Mouse (Mus musculus): ENCODE results near the gene Ado. TPM values are rescaled to one million over a fixed set of nuclear protein-coding genes. Genes with fewer than 3 reads are reported as not detected.

Gene Ado
- polyA plus RNA-seq (2015; fragmentation: Nextera tagmentation; extraction: Ambion mirVana) = 72.3 and 82.0 TPM in 2 replicates

DNA sequence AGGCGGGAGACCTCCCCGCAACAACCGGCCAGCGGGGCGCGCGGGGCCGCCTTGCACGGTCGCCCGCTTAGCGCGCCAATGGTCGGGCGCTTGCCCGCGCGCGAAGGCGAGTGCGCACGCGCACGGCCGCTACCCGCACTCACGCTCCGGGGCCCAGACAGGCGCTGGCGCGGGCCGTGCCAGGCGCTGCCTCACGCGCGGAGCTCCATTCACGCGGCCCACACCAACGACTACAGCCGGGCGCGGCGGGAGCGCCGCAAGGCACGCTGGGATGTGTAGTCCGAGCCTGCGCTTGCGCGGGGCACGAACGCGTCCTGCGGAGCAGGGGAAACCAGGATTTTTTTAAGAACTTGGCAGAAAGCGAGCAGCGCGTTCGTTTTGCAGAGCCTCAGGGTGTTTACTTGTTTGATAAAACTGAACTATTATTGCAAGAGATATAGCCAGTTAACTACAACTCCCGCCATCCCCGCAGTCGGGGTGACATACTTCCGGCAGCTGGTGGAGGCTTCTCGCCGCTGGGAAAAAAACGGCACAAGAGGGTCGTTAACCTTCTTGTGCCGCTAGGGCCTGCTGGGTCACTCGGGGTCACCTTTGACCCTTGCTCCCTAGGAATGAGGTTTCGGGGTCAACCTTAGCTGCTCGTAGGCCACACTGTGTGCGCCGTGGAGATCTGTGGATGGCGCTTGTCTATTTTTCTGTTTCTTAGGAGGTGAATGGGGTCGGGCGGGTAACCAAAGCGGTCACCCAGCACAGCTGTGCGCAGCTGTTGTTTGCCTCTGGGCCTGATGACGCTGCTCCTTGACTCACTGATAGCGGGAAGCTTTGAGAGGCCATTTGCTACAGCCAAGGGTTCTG lies at the start of gene Ado:
TSS of gene Ado (minus strand) at position 79 of the 855 bp plus-strand sequence.
- Histone ChIP-seq H3K36me3 (0 out of 2 replicates have a peak, but pooled peaks cover 6% of the 10 kb centered on the region), H3K4me1 (peaks cover 32% of the 10 kb centered on the region), H3K27me3 (no peaks in the 10 kb centered on the region), H3K4me3 (peak within 1 kb of the TSS; percentile 89), H3K27ac (peak within 1 kb of the TSS; percentile 96), H3K4me2 (peak within 1 kb of the TSS; percentile 98), H3K9ac (peak within 1 kb of the TSS; percentile 92), H3K9me3 (no peaks in the 10 kb centered on the region)
- ATAC-seq (ENCODE audit: insufficient number of reproducible peaks, insufficient read depth, low FRiP score, low TSS enrichment, low read depth) = peak; percentile 94
- WGBS = under 1% methylated on average over 79 of the region's 79 CpGs

DNA sequence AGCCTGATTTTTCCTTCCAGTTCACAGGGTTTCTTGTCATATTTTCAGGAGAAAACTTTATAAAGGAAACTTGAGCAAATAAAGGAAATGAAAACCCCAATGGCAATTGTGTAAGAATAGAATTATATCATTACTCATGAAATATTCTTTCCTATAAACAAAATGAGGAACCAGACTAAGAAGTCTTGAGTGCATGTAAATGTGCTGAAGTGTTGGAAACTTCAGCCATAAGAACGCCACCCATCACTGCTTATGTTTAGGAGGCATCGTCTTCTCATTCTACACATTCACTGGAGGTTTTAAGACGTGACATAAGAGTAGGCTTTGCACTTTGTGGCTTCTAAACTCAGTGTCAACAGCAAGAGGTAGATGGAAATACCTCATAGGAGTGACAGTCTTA lies 46.5 kb upstream of the Ado start:
- Histone ChIP-seq H3K36me3 (no peaks in the 10 kb centered on the region), H3K4me3 (no peak overlapping the region), H3K4me1 (no peaks in the 10 kb centered on the region), H3K4me2 (no peak overlapping the region), H3K9me3 (no peaks in the 10 kb centered on the region), H3K27ac (no peak overlapping the region), H3K9ac (no peak overlapping the region), H3K27me3 (no peaks in the 10 kb centered on the region)
- WGBS = 88% methylated on average over 3 of the region's 3 CpGs
- no peak for ATAC-seq (ENCODE audit: insufficient number of reproducible peaks, insufficient read depth, low FRiP score, low TSS enrichment, low read depth)

DNA sequence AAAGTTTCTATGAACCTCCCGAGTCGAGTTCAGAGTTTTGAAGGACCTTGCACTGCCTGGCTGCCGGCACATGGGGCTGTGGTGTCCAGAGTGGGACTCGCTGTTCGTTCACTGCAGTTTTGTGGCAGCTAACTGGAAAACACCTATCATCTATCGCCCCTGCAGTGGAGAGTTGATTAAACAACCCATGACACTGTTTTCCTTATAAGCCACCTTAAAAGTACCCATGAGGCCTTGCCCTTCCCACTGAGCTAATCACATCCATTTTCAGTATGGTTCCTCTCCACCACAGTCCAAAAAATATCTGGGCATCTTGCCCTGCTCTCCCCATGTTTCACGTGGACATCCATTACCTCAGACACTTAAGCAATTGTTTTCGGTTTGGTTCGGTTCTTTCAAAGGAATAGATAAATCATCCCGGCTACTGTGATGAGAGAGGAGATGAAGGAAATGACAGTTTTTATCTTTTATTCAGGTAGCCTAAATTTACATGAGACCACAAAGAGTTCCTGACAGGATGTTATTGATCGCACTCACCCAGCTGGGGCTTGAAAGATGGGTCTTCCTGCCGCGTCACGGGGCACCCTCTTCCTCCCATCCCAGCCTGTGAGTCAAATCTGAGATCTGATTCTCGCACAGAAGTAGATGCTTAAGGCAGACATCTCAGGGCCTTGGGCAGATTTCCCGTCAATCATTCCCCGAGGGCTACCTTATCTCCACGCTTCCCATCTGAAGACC lies 37.3 kb upstream of the Ado start:
- Histone ChIP-seq H3K27me3 (no peaks in the 10 kb centered on the region), H3K27ac (no peak overlapping the region), H3K36me3 (no peaks in the 10 kb centered on the region), H3K9ac (no peak overlapping the region), H3K4me3 (no peak overlapping the region), H3K9me3 (no peaks in the 10 kb centered on the region), H3K4me1 (no peaks in the 10 kb centered on the region), H3K4me2 (no peak overlapping the region)
- no peak for ATAC-seq (ENCODE audit: insufficient number of reproducible peaks, insufficient read depth, low FRiP score, low TSS enrichment, low read depth)
- 88% methylated on average over 18 of the region's 18 CpGs for WGBS

DNA sequence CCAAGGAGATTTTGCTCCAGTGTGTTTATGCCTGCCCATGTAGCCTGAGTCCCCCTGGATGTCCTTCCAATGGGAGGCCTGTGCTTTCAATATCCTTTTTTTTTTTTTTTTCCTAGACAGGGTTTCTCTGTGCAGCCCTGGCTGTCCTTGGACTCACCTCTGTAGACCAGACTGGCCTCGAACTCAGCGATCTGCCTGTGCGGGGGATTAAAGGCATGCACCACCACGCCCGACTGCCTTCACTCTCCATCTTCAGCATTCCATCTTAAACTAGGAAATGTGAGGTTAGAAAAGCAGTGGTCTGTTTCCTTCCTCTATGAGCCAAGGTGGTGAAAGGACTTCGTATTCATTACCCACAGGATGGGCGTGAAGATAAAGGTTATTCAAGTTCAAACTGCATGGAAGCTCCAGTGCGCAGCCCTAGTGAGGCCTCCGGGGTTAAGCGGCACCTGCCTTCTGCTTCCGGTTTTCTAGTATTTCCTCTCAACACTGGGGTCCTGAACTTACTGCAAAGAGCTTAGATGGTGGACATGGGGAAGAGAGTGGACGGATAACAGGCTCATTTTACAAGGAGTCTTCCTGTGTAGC lies 33.0 kb upstream of the Ado start:
- Histone ChIP-seq H3K36me3 (no peaks in the 10 kb centered on the region), H3K9me3 (no peaks in the 10 kb centered on the region), H3K4me2 (no peak overlapping the region), H3K4me1 (no peaks in the 10 kb centered on the region), H3K27me3 (no peaks in the 10 kb centered on the region), H3K9ac (no peak overlapping the region), H3K27ac (no peak overlapping the region), H3K4me3 (no peak overlapping the region)
- ATAC-seq (ENCODE audit: insufficient number of reproducible peaks, insufficient read depth, low FRiP score, low TSS enrichment, low read depth) = no peak
- 83% methylated on average over 12 of the region's 12 CpGs for WGBS

DNA sequence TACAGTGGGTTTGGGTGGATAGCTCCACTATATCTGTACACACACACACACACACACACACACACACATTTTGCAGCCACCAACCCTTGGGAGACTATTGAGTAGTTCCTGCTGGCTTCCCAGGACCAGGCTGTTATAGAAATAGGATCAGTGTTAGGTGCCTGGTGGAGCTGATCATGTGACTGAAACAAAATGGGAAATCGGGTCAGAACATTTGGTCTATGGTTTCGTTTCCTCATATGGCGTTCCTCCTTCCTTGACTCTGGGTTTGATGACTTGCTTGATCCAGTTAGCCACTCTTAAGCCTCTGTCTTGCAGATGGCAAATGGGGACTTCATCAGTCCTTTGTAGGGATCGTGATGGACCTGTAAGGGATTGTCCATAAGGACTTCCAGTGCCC lies 31.1 kb upstream of the Ado start:
- no peaks in the 10 kb centered on the region for H3K9me3 ChIP-seq
- no peak overlapping the region for H3K4me2 ChIP-seq
- no peak for ATAC-seq (ENCODE audit: insufficient number of reproducible peaks, insufficient read depth, low FRiP score, low TSS enrichment, low read depth)
- no peak overlapping the region for H3K27ac ChIP-seq
- H3K4me3 ChIP-seq = no peak overlapping the region
- 91% methylated on average over 4 of the region's 4 CpGs for WGBS
- H3K36me3 ChIP-seq = no peaks in the 10 kb centered on the region
- no peak overlapping the region for H3K9ac ChIP-seq
- no peaks in the 10 kb centered on the region for H3K27me3 ChIP-seq
- H3K4me1 ChIP-seq = no peaks in the 10 kb centered on the region

DNA sequence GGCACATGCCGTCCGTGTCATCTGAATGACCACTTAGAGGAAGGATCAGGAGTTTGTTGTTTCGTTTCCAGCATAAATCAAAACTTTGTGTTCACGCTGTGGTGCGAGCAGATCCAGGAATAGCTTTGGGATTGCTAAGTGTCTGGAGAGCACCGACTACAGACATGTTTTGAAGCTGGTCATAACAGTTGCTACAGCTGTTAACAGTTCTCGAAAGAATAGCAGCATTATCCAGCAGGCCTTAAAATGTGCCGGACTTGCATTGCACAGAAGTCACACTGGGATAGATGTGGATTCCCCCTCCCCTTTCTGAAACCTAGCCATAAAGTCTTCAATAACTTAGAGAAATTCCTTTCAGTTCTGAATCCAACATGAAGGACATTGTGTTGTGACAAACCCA lies 24.6 kb upstream of the Ado start:
- no peak overlapping the region for H3K27ac ChIP-seq
- WGBS = 63% methylated on average over 8 of the region's 8 CpGs

DNA sequence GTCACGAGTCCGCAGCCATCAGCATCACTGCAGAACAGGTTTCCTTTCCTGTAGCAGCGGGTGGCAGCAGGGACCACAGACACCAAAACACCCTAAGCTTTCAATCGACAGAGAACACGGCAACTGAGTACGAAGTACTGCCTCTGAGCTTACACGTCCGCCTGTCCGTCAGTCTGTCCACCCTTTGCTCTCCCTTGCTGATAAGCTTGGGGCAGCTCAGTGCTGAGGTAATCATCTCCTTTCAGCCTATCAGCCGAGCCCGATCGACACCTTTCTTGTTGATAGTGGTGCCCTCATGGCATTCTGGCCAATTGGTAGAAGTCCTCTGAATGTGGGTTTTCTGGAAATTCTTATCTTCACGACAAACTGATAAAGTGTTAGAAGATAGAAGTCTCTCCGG lies 22.7 kb upstream of the Ado start:
- WGBS = 90% methylated on average over 14 of the region's 14 CpGs

More for the DNA sequence above, 24.6 kb upstream of the Ado start:
- H3K4me3 ChIP-seq = no peak overlapping the region
- no peaks in the 10 kb centered on the region for H3K9me3 ChIP-seq
- no peak overlapping the region for H3K4me2 ChIP-seq
- H3K9ac ChIP-seq = no peak overlapping the region
- no peak for ATAC-seq (ENCODE audit: insufficient number of reproducible peaks, insufficient read depth, low FRiP score, low TSS enrichment, low read depth)
- H3K27me3 ChIP-seq = no peaks in the 10 kb centered on the region
- H3K4me1 ChIP-seq = 0 out of 2 replicates have a peak, but pooled peaks cover 3% of the 10 kb centered on the region
- no peaks in the 10 kb centered on the region for H3K36me3 ChIP-seq

DNA sequence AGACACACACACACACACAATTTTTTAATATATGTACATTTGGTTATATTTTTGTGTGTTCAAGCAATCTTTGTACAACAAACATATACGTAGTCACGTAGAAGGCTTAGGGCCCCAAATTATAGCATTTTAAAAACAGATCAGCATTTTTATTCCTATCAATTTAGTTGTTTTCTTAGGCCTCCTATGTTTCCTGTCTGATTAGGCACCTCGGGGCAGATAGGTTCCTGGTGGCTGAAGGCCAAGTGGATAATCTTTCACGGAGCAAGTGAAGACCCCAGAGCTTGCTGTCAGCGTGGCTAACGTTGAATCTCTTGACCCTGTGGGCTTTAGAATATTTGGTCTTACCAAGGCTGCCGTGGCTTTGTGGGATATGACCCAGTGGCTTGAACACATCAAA lies 20.8 kb upstream of the Ado start:
- ATAC-seq (ENCODE audit: insufficient number of reproducible peaks, insufficient read depth, low FRiP score, low TSS enrichment, low read depth) = no peak
- Histone ChIP-seq H3K9me3 (no peaks in the 10 kb centered on the region), H3K4me3 (no peak overlapping the region), H3K27me3 (no peaks in the 10 kb centered on the region), H3K4me2 (no peak overlapping the region), H3K4me1 (peaks cover 9% of the 10 kb centered on the region; the same call in 1 of the 2 replicates), H3K27ac (no peak overlapping the region), H3K9ac (no peak overlapping the region), H3K36me3 (no peaks in the 10 kb centered on the region)
- 54% methylated on average over 7 of the region's 7 CpGs for WGBS

More for the DNA sequence above, 22.7 kb upstream of the Ado start:
- Histone ChIP-seq H3K4me2 (no peak overlapping the region), H3K27ac (no peak overlapping the region), H3K27me3 (no peaks in the 10 kb centered on the region), H3K36me3 (no peaks in the 10 kb centered on the region), H3K9ac (no peak overlapping the region), H3K9me3 (no peaks in the 10 kb centered on the region), H3K4me1 (0 out of 2 replicates have a peak, but pooled peaks cover 3% of the 10 kb centered on the region), H3K4me3 (no peak overlapping the region)
- no peak for ATAC-seq (ENCODE audit: insufficient number of reproducible peaks, insufficient read depth, low FRiP score, low TSS enrichment, low read depth)

DNA sequence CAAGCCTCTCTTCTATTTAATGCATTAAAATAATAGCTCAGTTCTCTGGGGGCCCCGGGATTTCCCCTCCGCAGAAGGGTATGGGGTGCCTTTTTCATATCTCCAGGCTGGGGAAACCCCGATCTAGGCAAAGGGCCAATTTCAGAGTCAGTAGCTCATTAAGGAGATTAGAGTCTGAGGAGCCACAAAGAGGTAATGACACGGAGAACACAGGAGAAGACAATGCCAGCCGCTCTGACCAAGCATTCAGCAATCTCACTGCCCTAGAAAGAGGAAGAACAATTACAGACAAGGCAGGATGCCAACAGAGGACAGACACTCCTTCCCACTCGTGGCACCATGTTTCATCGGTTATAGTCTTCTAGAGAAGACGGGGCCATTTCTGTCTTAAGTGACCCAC lies 17.3 kb upstream of the Ado start:
- Histone ChIP-seq H3K27me3 (no peaks in the 10 kb centered on the region; the same call in 1 of the 2 replicates), H3K4me3 (no peak overlapping the region), H3K9me3 (no peaks in the 10 kb centered on the region), H3K9ac (no peak overlapping the region), H3K27ac (no peak overlapping the region), H3K36me3 (no peaks in the 10 kb centered on the region), H3K4me2 (no peak overlapping the region), H3K4me1 (peaks cover 6% of the 10 kb centered on the region; the same call in 1 of the 2 replicates)
- no peak for ATAC-seq (ENCODE audit: insufficient number of reproducible peaks, insufficient read depth, low FRiP score, low TSS enrichment, low read depth)
- WGBS = 64% methylated on average over 8 of the region's 8 CpGs

DNA sequence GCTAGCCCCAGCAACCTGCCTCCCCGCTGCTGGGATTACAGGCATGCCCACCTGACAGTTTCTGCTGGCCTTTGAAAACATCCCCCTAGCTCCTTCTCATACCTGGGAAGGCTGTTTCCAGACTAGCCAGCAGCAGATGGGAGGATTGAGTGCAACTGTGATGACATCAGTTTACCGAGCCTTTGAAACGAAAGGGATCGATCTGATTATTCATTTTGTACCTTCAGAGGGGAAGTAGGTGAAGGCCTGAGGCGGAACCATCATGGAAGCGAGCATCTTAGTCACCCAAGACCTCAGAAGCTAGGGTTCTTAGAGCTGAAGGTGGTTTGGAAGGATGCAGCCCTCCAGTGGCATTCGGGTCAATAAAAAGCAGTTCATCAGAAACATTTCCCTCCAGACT lies 15.8 kb upstream of the Ado start:
- no peaks in the 10 kb centered on the region; the same call in 1 of the 2 replicates for H3K27me3 ChIP-seq
- no peak for ATAC-seq (ENCODE audit: insufficient number of reproducible peaks, insufficient read depth, low FRiP score, low TSS enrichment, low read depth)
- H3K27ac ChIP-seq = no peak overlapping the region
- 90% methylated on average over 7 of the region's 7 CpGs for WGBS
- peaks cover 6% of the 10 kb centered on the region; the same call in 1 of the 2 replicates for H3K4me1 ChIP-seq
- no peaks in the 10 kb centered on the region for H3K36me3 ChIP-seq
- no peak overlapping the region for H3K4me2 ChIP-seq
- no peaks in the 10 kb centered on the region for H3K9me3 ChIP-seq
- H3K9ac ChIP-seq = no peak overlapping the region
- no peak overlapping the region for H3K4me3 ChIP-seq

DNA sequence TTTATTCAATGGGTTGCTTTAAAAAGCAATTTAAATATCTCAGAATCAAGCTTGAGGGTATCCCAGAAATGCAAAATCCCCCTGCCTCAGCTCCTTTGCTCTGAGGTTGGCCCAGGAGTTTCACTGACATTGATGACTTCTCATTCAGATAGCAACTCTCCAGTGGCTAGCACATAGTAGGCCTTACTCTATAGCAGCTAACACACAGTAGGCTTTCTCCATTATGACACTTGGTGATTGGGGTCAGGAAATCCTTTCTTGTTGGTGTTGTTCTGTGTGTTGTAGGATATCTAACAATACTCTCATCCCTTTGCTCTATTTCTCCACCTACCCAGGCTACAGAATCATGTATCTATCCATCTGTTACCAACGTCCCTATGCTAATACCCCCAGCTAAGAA lies 12.4 kb upstream of the Ado start:
- Histone ChIP-seq H3K27me3 (no peaks in the 10 kb centered on the region; the same call in 1 of the 2 replicates), H3K9ac (no peak overlapping the region), H3K4me1 (peaks cover 5% of the 10 kb centered on the region; the same call in 1 of the 2 replicates), H3K4me2 (no peak overlapping the region), H3K36me3 (no peaks in the 10 kb centered on the region), H3K9me3 (no peaks in the 10 kb centered on the region), H3K27ac (no peak overlapping the region), H3K4me3 (no peak overlapping the region)
- ATAC-seq (ENCODE audit: insufficient number of reproducible peaks, insufficient read depth, low FRiP score, low TSS enrichment, low read depth) = no peak
- WGBS = 68% methylated on average over 1 of the region's 1 CpGs
